Mouse (Mus musculus) kidney, adult 2 months (tissue): ENCODE results near the gene Lama1. TPM values are rescaled to one million over a fixed set of nuclear protein-coding genes. Genes with fewer than 3 reads are reported as not detected.

ENCODE experiments used
- DNase-seq: peaks from one replicate; pipeline ENCODE4 v3.0.0; 2021
- H3K27ac ChIP-seq: fragments of 200-500 bp; 2 replicates; pipeline ENCODE4 v1.5.1; 2012; ENCODE audit warnings: low read depth, low read length, control low read depth, inconsistent platforms; ENCODE audit not compliant: insufficient read depth
- H3K27me3 ChIP-seq: fragments of 200-500 bp; replicated peaks from 2 replicates; pipeline ENCODE4 v1.6.1; 2012; ENCODE audit warnings: mild to moderate bottlenecking, moderate library complexity, low read length, inconsistent platforms; ENCODE audit not compliant: control insufficient read depth, insufficient read depth
- H3K36me3 ChIP-seq: fragments of 200-500 bp; 2 replicates; pipeline ENCODE4 v1.6.1; 2012; ENCODE audit warnings: mild to moderate bottlenecking, moderate library complexity, low read length, inconsistent platforms; ENCODE audit not compliant: control insufficient read depth, insufficient read depth
- H3K4me1 ChIP-seq: fragments of 200-500 bp; 2 replicates; pipeline ENCODE4 v1.6.1; 2011; ENCODE audit warnings: low read length; ENCODE audit not compliant: control insufficient read depth, insufficient read depth
- H3K4me3 ChIP-seq: fragments of 200-500 bp; 2 replicates; pipeline ENCODE4 v1.5.1; 2011; ENCODE audit warnings: mild to moderate bottlenecking, low read depth, low read length, control low read depth; ENCODE audit not compliant: insufficient read depth
- CTCF ChIP-seq: fragments of 200-500 bp; conservative IDR thresholded peaks from 2 replicates; pipeline ENCODE4 v1.5.1; 2011; ENCODE audit warnings: low read depth, mild to moderate bottlenecking, control low read depth, low read length, moderate library complexity, mixed read lengths; ENCODE audit not compliant: insufficient read depth, insufficient read length
- POLR2A ChIP-seq: fragments of 200-500 bp; IDR thresholded peaks from one replicate; pipeline ENCODE4 v1.6.1; 2011; ENCODE audit warnings: low read depth, low read length, control low read depth
- WGBS: fragments of 180-500 bp; shearing (Covaris S2); methylation state at CpG from one replicate; pipeline ENCODE4 v1.1.7; 2018; 5-methylcytosine and 5-hydroxymethylcytosine counted together
- polyA plus RNA-seq: library from polyadenylated mRNA; depleted of rRNA; stranded (reverse); fragments of >200 nt; gene quantifications from 2 replicates; pipeline ENCODE4 v1.2.3, GENCODE M21; 2012; rRNA removed

Lama1 gene
- 8.1 and 11.4 TPM in 2 replicates for polyA plus RNA-seq

DNA sequence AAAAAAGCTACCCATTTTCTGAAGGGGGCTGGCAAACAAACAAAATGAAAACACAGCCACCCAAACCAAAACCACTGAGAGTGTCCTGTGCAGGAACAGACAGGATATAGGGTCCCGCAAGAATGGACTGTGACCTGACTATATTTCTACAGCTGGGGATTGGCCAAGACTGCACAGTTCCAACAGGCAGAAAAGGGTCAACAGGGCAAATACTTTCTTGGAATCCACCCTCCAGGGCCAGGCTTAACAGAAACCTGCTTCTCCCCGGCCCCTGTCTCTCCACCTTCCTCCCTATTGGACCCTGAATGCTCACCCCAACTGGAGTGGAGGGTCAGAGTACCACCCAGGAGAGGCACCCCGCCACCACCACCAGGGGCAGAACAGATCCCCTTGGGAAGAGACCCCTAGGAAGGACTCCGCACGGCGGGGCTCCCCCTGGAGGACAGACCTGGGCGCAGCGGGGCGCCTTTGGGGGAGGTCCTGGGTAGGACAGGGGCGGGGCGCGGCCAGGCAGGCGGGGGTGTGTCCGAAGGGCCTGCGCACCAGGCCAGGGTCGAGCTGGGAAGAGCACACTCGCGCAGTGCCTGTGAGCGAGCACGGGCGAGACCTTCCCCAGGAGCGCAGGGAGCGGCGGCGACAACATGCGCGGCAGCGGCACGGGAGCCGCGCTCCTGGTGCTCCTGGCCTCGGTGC, at the start of gene Lama1:
Lama1 (plus strand) TSS at position 566 of the 693 bp plus-strand sequence.
- Histone ChIP-seq H3K36me3 (no peaks in the 10 kb centered on the region), H3K4me3 (peak within 1 kb of the TSS; percentile 61), H3K27ac (no peak within 1 kb of the TSS; the same call in 1 of the 2 replicates), H3K27me3 (no peaks in the 10 kb centered on the region), H3K4me1 (peaks cover 4% of the 10 kb centered on the region; the same call in 1 of the 2 replicates)
- peak; percentile 86 for DNase-seq
- WGBS, result 2% methylated on average over 29 of the region's 32 CpGs
- TF ChIP-seq CTCF (peak; percentile 48), POLR2A (peak; percentile 52)

- Histone ChIP-seq H3K36me3 (no peaks in the 10 kb centered on the region), H3K27ac (no peak overlapping the region), H3K4me1 (no peaks in the 10 kb centered on the region), H3K27me3 (no peaks in the 10 kb centered on the region), H3K4me3 (no peak overlapping the region)
- WGBS, result 10% methylated on average over 4 of the region's 4 CpGs
- TF ChIP-seq CTCF (peak; percentile 88), POLR2A (no peak)
- peak; percentile 78 for DNase-seq
These were observed 45.6 kb upstream of the Lama1 start for GRCm38 (mm10) chr17:67651506-67651905.

- Histone ChIP-seq H3K4me1 (no peaks in the 10 kb centered on the region), H3K27me3 (no peaks in the 10 kb centered on the region), H3K4me3 (no peak overlapping the region), H3K36me3 (no peaks in the 10 kb centered on the region), H3K27ac (no peak overlapping the region)
- DNase-seq, result no peak
- WGBS, result 72% methylated on average over 3 of the region's 3 CpGs
- TF ChIP-seq CTCF, result no peak
- TF ChIP-seq POLR2A, result no peak
These were observed 32.8 kb upstream of the Lama1 start for GRCm38 (mm10) chr17:67664299-67664698.

GRCm38 (mm10) chr17:67666981-67667380, 30.1 kb upstream of the Lama1 start:
- no peak for TF ChIP-seq POLR2A
- no peak for TF ChIP-seq CTCF
- no peaks in the 10 kb centered on the region for H3K36me3 ChIP-seq
- no peaks in the 10 kb centered on the region for H3K4me1 ChIP-seq
- H3K27ac ChIP-seq, result no peak overlapping the region
- no peak overlapping the region for H3K4me3 ChIP-seq
- no peak for DNase-seq
- H3K27me3 ChIP-seq, result no peaks in the 10 kb centered on the region
- 76% methylated on average over 5 of the region's 5 CpGs for WGBS

- Histone ChIP-seq H3K27ac (no peak overlapping the region), H3K27me3 (no peaks in the 10 kb centered on the region), H3K4me1 (no peaks in the 10 kb centered on the region), H3K36me3 (no peaks in the 10 kb centered on the region), H3K4me3 (no peak overlapping the region)
- peak; percentile 89 for TF ChIP-seq CTCF
- no peak for TF ChIP-seq POLR2A
- peak; percentile 52 for DNase-seq
- 15% methylated on average over 3 of the region's 3 CpGs for WGBS
These were observed 29.1 kb upstream of the Lama1 start for GRCm38 (mm10) chr17:67667981-67668380.

- 69% methylated on average over 1 of the region's 1 CpGs for WGBS
These were observed 18.5 kb upstream of the Lama1 start for GRCm38 (mm10) chr17:67678576-67678975.

GRCm38 (mm10) chr17:67681084-67681483, 16.0 kb upstream of the Lama1 start:
- Histone ChIP-seq H3K27me3 (no peaks in the 10 kb centered on the region; the same call in 1 of the 2 replicates), H3K36me3 (no peaks in the 10 kb centered on the region), H3K4me3 (no peak overlapping the region), H3K4me1 (0 out of 2 replicates have a peak, but pooled peaks cover 3% of the 10 kb centered on the region), H3K27ac (no peak overlapping the region)
- DNase-seq, result peak; percentile 26
- 72% methylated on average over 6 of the region's 6 CpGs for WGBS
- TF ChIP-seq POLR2A, result no peak
- TF ChIP-seq CTCF, result no peak

More at GRCm38 (mm10) chr17:67678576-67678975, 18.5 kb upstream of the Lama1 start:
- Histone ChIP-seq H3K4me1 (no peaks in the 10 kb centered on the region), H3K27me3 (no peaks in the 10 kb centered on the region; the same call in 1 of the 2 replicates), H3K36me3 (no peaks in the 10 kb centered on the region), H3K27ac (no peak overlapping the region), H3K4me3 (no peak overlapping the region)
- no peak for TF ChIP-seq POLR2A
- no peak for TF ChIP-seq CTCF
- DNase-seq, result no peak
